Mouse (Mus musculus) lung, postnatal 0 days (tissue): Measurements from ENCODE around the gene Hist1h1d.

Source experiments
- CTCF ChIP-seq: IDR thresholded peaks from 2 replicates; pipeline ENCODE4 v1.5.1; 2016; ENCODE audit warnings: antibody characterized with exemption, mild to moderate bottlenecking
- EP300 ChIP-seq: IDR thresholded peaks from 2 replicates; pipeline ENCODE4 v1.6.1; 2016; ENCODE audit warnings: antibody characterized with exemption, mild to moderate bottlenecking, control low read depth

- no peak for TF ChIP-seq CTCF
- TF ChIP-seq EP300, result no peak
These were observed 29.4 kb downstream of the Hist1h1d start for GRCm38 (mm10) chr13:23582219-23583056.
